Mouse (Mus musculus): Measurements from ENCODE around the gene Ptpre. TPM values are rescaled to one million over a fixed set of nuclear protein-coding genes. Genes with fewer than 3 reads are reported as not detected.

Ptpre gene
- total RNA-seq, 2 experiments from 2014 or later: 49.6 to 74.2 TPM

DNA sequence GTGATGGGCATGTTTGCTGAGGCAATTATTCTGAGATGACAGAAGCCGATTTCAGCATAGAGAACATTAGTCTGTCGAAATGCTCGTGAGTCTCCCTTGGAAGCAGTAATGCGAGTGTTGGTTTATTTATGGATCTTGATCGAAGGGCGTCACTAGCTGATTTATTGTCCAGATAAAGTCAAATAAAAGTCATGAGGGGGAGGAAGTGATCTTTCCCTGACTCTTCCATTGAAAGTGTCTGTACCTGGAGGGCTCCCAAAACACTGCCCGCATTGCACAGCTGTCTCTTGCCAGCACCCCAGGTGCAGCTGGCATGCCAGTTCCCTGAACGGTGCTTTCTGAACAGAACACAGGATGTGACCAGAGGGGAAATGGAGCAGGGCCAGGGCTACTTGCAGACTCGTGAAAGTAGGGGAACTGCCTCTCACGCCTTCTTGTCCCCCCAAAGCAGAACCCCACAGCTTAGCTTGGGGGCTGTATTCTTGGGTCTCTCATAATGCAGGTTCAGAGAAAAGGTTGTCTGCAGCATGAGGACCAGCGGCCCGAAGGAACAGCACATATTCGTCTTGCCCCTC is 100.2 kb downstream of the Ptpre start:
- ATAC-seq (replicated peaks; ENCODE audit: poor library complexity): peak; percentile 38

DNA sequence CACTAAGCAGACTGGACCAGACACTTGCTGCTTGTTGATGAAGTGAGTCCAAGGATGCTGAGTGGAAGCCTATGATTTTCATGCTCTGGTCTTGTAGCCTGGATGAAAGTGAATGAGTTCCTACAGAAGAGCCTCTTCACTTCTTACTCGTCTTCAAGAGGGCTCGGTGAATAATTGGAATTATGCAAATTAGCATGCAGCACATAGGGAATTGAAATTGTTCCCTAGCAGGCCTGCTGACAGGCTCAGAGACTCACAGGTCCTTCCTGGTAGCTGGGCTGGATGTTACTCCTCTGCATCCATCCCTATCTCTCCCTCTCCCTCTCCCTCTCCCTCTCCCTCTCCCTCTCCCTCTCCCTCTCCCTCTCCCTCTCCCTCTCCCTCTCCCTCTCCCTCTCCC is 102.1 kb downstream of the Ptpre start:
- ATAC-seq (replicated peaks; ENCODE audit: poor library complexity): no peak

DNA sequence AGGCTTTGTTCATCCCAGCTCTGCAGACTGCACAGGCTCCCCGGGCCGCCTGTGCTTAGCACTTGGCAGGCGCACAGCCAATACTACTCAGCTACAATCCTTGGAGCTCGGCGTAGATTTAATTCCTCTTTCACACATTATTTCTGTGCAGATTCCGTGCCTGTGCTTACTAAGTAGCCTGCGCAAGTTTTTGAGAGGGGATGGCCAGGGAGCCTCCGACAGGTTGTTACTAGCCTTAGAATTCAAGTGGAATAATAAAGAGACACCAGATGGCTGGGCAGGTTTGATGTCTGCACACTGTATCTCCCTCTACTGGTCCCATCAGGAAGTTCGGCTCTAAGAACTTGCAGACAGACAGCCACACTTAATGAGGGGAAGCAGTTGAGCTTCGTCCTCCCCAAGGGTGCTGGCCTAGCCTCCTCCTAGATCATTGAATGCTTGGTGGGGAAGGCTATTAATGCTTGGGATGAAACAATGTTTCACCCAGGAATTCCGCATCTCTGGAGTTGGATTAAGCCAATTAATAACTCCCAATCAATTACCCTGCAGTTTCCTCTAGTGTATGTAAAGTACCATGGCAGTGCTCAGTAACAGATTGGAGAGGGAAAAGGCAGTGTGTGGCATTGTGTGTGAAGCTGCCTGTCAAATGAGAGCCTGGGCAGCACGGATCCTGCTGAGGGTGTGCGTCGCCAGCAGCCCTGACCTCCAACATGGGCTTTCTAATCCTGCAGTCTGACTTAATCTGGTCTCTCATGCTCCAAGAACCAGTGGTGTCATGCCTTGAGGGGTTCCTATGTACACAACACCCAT is 104.6 kb downstream of the Ptpre start:
- ATAC-seq (replicated peaks; ENCODE audit: poor library complexity): peak; percentile 63

DNA sequence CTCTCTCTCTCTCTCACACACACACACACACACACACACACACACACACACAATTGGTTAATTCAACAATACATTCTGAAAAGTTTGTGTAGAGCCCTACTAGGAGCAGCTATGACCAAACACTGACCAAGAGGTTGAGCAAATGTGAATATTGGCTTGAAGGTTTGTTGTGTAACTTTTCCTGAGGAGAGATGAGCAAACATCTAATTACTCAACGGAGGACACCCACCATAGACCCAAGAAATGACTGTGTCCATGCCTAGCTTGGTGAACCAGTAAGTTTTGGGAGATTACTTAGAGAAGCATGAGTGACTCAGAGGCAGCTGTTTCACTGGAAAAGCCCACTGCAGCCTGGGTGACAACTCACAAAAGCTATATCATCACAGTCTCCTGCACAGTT is 107.2 kb downstream of the Ptpre start:
- ATAC-seq (replicated peaks; ENCODE audit: poor library complexity): peak; percentile 62

DNA sequence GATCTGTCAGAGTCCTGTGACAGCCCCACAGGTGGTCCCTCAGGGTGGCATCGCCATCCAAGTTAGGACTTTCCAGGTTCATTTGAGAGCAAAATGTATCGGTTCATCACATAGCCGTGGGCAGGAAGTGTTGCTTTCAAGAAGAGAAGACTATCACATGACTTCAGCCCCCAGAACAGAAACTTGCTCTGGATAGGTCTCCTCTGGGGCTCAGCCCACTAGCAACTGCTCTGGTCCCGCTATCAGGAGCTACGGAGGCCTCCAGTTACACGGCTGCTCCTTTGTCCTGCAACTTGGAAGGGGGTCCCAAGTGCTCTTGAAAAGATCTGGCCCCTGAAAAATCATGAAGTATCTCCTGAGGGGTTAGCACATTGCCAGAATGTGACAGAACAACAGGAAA is 109.7 kb downstream of the Ptpre start:
- ATAC-seq (replicated peaks; ENCODE audit: poor library complexity): no peak

DNA sequence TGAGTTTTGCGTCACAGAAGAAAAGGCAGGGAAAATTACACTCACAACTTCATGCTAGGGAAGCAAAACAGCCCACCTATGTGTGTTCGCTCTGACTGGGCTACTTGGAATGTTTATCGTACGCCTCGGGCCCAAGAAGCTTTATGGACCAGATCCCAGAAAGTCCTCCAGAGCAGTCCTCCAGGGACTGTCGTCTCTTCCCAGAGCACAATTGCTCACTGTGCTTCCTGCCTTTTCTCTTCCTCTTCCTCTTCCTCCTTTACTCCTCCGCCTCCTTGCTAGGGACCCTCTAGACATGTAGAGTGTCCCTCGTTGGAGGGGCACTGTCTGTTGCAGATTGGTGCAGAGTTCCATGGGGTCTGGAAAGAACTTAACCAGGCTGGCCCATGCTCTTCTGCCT is 111.5 kb downstream of the Ptpre start:
- no peak for ATAC-seq (replicated peaks; ENCODE audit: poor library complexity)

DNA sequence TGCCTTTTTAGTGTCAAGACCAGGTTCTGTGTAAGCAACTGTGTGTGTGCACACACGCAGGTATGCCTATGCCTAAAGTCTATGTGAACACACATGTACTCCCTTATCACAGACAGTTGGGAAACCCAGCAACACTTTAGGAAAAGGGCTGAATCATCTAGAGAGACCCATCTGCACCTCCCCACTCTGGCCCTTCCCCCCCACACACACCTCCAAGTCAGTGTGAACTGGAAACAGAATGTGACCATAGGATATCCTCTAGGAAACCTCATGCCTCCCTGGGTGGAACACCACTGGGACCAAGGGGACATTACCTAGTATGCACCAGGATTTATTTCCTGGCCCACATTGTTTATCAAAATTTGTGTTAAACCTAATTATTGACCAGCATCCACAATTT is 112.0 kb downstream of the Ptpre start:
- ATAC-seq (replicated peaks; ENCODE audit: poor library complexity): no peak

DNA sequence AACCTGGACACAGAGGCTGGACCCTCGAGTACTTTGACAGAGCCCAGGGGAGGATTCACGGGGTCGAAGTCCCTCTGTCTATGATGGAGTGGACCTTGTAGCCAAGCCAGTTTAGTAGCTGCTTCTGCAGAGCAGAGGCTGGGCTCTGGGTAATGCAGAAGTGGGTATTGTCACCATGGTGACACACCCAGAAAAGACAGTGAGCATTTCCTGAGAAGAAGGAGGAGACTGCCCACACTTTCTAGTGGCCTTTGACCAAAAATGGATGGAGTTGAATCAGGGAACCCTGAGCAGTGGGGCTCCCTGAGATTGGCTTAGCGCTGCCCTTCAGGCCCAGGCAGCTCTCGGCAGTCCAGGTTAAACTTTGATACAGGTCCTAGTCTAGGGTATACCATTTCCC is 112.8 kb downstream of the Ptpre start:
- peak; percentile 49 for ATAC-seq (replicated peaks; ENCODE audit: poor library complexity)

DNA sequence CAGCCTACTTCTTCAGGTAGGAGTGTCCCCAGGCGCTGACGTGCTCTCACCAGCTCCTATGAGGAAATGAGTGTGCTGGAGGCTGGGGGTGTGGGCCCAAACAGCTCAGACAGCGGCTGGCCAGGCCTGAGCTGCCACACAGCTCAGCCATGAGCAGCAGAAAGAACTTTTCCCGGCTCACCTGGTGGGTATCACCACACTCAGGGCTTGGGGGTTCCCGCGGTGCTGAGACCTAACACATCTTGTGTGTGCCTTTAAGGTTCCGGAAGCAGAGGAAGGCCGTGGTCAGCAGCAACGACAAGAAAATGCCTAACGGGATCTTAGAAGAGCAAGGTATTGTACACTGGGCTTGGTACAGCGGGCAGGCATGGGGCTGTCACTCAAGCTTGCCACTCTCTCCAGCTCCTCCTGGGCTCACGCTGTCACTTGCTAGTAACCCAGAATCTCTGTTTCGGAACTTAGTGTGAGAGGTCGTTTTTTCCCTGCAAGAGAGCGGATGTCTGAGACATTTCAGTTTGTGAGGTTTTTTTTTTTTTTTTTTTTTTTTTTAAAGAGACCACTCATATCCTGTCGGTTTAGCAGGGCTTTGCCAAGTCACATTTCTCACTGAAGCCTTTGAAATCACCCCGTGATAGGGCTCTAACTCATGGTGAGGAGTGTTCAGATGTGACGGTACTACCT is 114.7 kb downstream of the Ptpre start:
- ATAC-seq (replicated peaks; ENCODE audit: poor library complexity): peak; percentile 35

DNA sequence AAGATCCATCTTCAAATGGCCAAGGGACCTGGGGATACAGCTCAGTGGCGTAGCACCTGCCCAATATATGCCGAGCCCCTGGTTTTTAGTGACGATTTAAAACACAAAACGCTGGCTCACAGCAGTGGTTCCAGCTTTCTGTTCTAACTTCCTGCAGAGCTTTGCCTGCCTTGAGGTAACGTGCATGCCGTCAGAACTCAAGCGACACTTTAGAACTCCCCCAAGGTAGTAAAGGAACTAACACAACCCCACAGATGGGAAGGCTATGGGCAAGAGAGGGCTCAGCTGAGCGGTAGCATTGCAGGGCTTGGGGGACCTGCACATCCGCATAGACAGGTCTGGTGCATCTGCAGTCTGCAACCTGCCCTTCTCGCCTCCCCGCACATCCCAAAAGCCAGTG is 115.5 kb downstream of the Ptpre start:
- no peak for ATAC-seq (replicated peaks; ENCODE audit: poor library complexity)

DNA sequence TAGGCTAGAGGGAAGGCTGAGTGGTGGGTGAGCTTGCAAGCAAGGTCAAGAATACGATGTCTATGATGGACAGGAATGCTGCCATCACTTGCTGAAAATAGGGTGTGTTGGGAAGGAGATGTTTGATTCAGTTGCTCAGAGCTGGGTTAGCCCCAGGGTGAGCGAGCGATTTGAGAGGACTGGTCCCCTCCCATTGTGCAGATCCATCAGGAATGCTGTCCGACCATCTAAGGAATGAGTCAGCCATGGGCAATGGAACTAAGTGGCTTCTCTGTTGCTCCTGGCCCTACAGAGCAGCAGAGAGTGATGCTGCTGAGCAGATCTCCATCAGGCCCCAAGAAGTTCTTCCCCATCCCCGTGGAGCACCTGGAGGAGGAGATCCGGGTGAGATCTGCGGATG is 116.3 kb downstream of the Ptpre start:
- no peak for ATAC-seq (replicated peaks; ENCODE audit: poor library complexity)

DNA sequence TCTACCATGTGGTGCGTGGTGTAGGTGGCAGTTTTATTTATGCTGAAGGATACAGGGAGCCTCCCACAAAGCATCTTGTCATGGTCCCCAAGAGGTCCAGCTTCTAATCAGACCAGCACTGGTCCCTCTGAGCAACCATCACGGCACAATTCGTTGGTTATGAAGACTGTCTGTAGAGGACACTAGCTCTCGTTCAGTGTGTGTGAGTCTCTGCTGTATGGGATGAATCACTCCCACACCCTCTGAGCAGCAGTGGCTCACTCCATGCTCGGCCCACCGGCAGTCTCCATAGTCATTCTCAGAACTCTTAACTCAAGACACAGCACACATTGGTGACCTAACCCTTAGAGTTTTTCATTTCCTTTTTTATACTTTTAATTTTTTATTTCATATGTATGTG is 117.0 kb downstream of the Ptpre start:
- ATAC-seq (replicated peaks; ENCODE audit: poor library complexity): no peak

DNA sequence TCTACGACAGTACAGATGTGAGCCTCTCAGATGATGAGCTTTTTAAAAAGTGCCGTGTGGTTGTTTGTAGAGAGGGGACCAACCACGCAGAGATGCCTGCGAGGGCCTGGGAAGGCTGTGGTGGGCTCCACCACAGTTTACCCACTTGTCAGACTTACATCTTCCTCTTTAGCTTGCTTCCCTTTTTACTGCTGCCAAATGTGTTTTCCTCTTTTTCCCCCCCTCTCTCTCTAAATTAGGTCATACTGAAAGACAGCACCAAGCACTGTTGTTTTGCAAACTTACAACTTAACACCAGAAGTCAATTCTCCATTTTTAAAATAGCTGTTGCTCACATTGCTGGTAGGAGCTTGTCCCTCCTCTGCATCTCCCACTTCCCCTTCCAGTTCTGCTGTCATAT is 117.8 kb downstream of the Ptpre start:
- ATAC-seq (replicated peaks; ENCODE audit: poor library complexity): peak; percentile 56

DNA sequence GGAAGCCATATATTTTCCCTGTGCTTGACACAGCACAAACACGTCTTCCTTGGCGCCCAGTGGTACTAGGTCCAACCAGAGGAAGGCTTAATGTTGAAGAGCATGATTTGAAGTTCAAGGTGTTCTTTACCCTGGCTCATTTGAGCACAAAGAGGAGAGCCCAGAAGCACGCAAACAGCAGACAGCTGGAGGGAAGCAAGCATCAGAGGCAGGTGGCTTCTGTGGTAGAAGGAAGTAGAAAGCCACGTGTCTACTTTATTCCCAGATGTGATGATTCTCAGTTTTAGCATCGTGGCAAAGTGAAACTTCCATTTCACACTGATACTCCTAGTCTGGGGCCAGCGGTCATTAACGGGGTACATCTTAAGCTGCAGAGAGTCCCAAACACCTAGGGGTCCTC is 120.9 kb downstream of the Ptpre start:
- ATAC-seq (replicated peaks; ENCODE audit: poor library complexity): no peak

DNA sequence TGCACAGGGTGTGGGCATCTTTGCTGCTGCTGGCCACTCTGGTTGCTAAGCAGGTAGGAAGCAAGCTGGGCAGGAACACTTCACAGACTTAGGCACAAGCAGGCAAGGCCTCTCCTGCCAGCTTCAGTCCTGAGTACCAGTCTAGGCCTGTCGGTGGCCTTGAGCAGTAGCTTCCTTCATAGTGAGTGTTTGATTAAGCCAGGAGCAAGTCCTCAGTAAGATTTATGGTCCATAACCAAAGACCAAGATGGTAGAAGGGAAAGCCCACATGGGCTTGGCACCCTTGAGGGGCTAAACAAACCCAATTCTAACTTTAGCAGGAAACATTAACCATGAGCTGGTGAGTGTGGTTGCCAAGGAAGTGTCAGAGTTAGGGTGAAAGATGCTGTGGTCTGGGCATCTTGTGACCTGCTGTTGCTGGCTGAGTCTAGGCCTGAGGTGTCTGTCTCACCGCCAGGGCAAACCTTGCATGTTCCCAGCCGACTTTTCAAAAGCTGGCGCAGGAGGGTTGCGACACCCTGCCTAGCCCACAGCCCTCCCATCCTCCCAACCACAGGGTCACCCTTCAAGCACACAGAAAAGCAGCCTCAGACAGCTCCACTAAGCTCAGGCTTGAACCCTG is 122.1 kb downstream of the Ptpre start:
- ATAC-seq (replicated peaks; ENCODE audit: poor library complexity): peak; percentile 77

DNA sequence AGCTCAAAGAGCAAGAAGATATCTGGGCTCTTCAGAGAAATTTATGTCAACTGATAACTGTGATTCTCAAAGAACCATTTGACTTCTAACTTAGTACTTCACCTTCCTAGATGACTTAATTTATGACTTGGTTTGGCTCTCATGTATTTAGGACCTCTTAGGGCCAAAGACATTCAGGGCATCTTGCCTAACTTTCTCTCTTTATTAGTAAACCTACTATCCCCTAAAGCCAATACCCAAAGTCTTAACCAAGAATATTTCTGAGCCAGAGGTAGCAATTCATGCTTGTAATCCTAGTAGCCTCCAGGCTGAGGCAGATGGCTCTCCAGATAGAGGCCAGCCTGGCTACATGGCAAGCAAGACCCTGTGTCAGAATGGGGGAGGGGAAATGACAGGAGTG is 123.0 kb downstream of the Ptpre start:
- no peak for ATAC-seq (replicated peaks; ENCODE audit: poor library complexity)

DNA sequence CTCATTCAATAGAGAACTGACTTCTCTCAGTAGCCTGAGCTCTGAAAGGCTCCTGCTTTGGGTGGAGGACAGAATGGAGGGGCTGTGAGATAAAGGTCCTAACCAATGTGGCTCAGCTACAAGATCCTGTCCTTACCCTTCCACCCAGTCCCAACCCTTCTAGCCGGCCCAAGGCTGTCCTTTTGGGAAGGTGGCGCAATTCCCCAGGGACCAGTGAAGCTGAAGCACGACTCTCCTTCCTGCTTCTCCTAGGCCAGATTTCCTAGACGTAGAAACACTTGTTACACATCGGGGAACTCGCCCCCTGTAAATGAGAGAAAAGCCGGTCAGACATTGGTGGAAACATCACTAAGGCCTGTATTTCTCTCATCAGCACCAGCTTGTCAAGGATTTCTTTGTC is 126.9 kb downstream of the Ptpre start:
- no peak for ATAC-seq (replicated peaks; ENCODE audit: poor library complexity)

DNA sequence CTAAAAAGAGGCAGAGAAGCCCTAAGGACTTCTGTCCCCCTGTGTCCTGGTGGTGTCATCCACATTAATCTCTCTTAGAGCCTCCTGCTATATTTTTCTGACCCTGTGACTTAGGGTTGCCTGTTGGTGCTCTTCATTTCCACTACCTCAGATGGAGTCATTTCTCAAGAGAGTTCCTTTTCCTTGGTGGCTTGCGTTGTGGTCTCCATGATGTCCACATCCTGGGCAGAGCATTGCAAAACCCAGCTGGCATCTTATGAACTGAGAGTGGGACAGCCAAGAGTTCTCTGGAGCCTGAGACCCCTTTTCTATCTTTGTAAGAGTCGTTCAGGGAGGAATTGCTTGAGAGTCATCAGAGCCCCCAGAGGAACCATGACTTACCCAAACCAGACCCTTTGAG is 129.0 kb downstream of the Ptpre start:
- ATAC-seq (replicated peaks; ENCODE audit: poor library complexity): peak; percentile 67

DNA sequence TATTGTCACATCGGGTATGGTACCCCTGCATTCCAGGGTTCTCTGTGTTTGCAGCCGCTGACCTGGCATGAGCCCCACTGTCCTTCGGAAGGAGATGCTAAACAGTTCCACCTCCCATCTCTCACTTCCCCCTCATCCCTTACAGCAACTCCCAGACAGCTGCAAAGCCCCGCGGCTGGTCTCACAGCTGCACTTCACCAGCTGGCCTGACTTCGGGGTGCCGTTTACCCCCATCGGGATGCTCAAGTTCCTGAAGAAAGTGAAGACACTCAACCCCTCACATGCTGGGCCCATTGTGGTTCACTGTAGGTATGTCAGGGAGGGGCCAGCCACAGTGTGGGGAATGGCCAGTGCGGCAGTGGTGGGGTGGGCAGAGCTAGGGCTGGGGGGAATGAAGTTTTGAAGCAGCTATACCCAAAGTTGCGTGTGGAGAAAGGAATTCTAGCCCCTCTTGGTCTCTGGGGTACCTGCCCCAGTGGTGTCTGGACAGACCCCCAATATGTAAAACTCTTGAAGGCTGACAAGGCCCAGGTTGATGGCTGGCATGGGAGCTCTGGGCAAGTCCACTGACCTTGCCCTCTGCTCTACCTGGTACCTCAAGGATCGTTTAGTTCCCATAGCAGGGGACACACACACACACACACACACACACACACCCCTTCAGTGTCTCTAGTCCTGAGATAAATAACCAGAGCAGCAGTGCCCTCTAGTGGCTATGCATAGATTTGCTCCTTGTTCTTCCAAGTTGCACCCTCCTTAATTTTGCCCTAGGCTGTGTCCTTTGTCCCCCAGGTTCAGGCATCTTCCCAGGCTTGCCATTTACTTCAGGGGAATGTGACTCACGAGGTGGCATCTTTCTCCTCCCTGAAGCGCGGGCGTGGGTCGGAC is 131.8 kb downstream of the Ptpre start:
- peak; percentile 66 for ATAC-seq (replicated peaks; ENCODE audit: poor library complexity)

DNA sequence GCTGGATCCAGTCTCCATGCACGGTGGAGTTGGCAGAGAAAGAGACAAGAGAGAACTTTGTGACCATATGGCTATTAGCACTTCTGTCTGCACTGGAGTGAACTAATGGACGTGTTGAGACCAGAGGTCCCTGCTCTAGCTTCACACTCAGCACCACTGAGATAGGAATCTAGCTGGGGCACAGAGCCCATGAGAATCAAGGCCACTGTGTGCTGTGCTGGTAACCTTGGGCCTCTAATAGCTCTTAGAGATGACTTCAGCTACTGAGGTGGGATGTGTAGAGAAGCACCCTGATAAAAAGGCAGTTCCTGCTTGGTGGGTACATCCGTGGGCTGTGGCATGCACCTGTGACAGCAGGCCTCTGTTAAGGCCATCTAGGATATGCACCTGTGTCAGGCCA is 136.3 kb downstream of the Ptpre start:
- ATAC-seq (replicated peaks; ENCODE audit: poor library complexity): no peak

DNA sequence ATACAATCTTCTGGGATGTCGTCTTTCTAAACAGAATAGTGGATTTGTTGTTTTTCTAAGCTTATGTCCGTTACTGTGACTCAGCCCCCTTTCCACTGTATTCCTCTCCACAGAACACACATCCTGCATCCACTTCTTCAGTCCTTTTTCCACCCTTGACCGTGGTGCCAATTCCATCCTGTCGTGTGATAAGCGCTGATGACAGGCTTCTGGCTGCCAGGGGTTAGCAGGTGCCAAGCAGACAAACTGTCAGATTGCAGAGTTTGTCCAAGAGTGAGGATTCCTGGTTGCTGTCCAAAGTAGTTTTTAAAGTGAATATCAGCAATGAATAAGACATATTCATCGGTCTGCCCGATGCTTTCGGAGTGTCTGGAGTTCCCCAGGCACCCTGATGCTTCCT is 139.4 kb downstream of the Ptpre start:
- no peak for ATAC-seq (replicated peaks; ENCODE audit: poor library complexity)
